Mouse (Mus musculus) neural tube, embryonic 11.5 days (tissue): ENCODE measurements around the gene Spata13. TPM values are rescaled to one million over a fixed set of nuclear protein-coding genes. Genes with fewer than 3 reads are reported as not detected.

Experiments
- ATAC-seq: fragments of 200-750 bp; cut with Nextera tagmentation; 2 replicates; pipeline ENCODE4 v1.8.0; 2017; ENCODE audit warnings: moderate number of reproducible peaks, mild to moderate bottlenecking, moderate TSS enrichment, moderate library complexity; ENCODE audit not compliant: insufficient read depth, low FRiP score, low TSS enrichment
- DNase-seq: peaks from one replicate; pipeline ENCODE4 v3.0.0-alpha.2; 2015; ENCODE audit warnings: low spot score
- H3K27ac ChIP-seq: fragments of 300-500 bp; sonication (generic); 2 replicates; pipeline ENCODE4 v1.5.1; 2014; ENCODE audit warnings: low read depth, mild to moderate bottlenecking, low read length
- H3K27me3 ChIP-seq: fragments of 300-500 bp; sonication (generic); 2 replicates; pipeline ENCODE4 v1.6.1; 2014; ENCODE audit warnings: mild to moderate bottlenecking, low read length, mixed read lengths; ENCODE audit not compliant: control insufficient read depth, insufficient read depth
- H3K36me3 ChIP-seq: fragments of 300-500 bp; sonication (generic); 2 replicates; pipeline ENCODE4 v1.6.1; 2014; ENCODE audit warnings: mild to moderate bottlenecking, low read length, moderate library complexity, mixed read lengths; ENCODE audit not compliant: control insufficient read depth, insufficient read depth
- H3K4me1 ChIP-seq: fragments of 300-500 bp; sonication (generic); 2 replicates; pipeline ENCODE4 v1.6.1; 2014; ENCODE audit warnings: low read length, mixed read lengths; ENCODE audit not compliant: control insufficient read depth, insufficient read depth
- H3K4me2 ChIP-seq: fragments of 300-500 bp; sonication (generic); 2 replicates; pipeline ENCODE4 v1.6.1; 2014; ENCODE audit warnings: low read depth, mild to moderate bottlenecking, moderate library complexity
- H3K4me3 ChIP-seq: fragments of 300-500 bp; sonication (generic); 2 replicates; pipeline ENCODE4 v1.5.1; 2014; ENCODE audit warnings: low read depth, low read length
- H3K9ac ChIP-seq: fragments of 300-500 bp; sonication (generic); 2 replicates; pipeline ENCODE4 v1.6.1; 2014; ENCODE audit warnings: mild to moderate bottlenecking, low read length
- H3K9me3 ChIP-seq: fragments of 300-500 bp; sonication (generic); 2 replicates; pipeline ENCODE4 v1.6.1; 2016; ENCODE audit warnings: low read length; ENCODE audit not compliant: control insufficient read depth
- WGBS: fragments of 180-500 bp; shearing (Covaris S2); extraction: QIAGEN DNeasy Blood & Tissue Kit; methylation state at CpG from one replicate; pipeline ENCODE4 v1.1.7; 2014; 5-methylcytosine and 5-hydroxymethylcytosine counted together
- polyA plus RNA-seq: library from polyadenylated mRNA; unstranded; fragments of >200 nt; fragmentation: Nextera tagmentation; extraction: Ambion mirVana; gene quantifications from 2 replicates; pipeline ENCODE4 v1.2.1, GENCODE M21; 2014

Spata13 gene
- polyA plus RNA-seq, 1 experiment from 2014 or later, result 64.9 TPM

GRCm38 (mm10) chr14:60635911-60636607 is 2.3 kb downstream of the Spata13 start:
- peak; percentile 60 for DNase-seq
- Histone ChIP-seq H3K9me3 (no peaks in the 10 kb centered on the region), H3K4me1 (peaks cover 47% of the 10 kb centered on the region), H3K4me2 (peak overlapping the region; percentile 91), H3K4me3 (peak overlapping the region; percentile 69), H3K27ac (no peak overlapping the region), H3K36me3 (no peaks in the 10 kb centered on the region), H3K9ac (peak overlapping the region; percentile 64), H3K27me3 (no peaks in the 10 kb centered on the region)
- WGBS, result 6% methylated on average over 14 of the region's 14 CpGs
- ATAC-seq, result no peak

DNA sequence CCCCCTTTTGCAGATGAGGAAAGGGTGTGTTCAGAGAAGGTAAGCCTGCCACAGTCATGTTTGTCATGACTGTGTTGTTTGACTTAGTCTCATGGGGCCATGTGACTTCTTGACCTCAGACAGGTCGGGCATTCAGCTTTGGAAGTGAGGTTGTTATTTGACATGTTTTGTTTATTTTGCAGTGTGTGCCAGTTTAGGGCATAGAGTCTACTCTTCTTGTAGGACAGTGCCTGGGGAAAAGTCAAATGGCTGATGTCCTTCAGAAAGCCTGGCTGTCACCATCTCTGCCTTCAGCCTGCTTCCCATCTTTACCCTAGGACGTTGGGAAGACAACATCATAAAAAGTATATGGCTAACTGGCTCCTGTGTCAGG is 2.8 kb downstream of the Spata13 start:
- no peak for ATAC-seq
- Histone ChIP-seq H3K27ac (no peak overlapping the region), H3K27me3 (no peaks in the 10 kb centered on the region), H3K36me3 (no peaks in the 10 kb centered on the region), H3K4me1 (peaks cover 50% of the 10 kb centered on the region), H3K4me3 (peak overlapping the region; percentile 69), H3K9me3 (no peaks in the 10 kb centered on the region), H3K4me2 (peak overlapping the region; percentile 91), H3K9ac (peak overlapping the region; percentile 64)
- DNase-seq, result no peak
- WGBS, result 15% methylated on average over 2 of the region's 2 CpGs

- H3K4me2 ChIP-seq, result peak overlapping the region; percentile 91
- no peak overlapping the region for H3K27ac ChIP-seq
- peak overlapping the region; percentile 10; the same call in 1 of the 2 replicates for H3K4me3 ChIP-seq
- H3K9me3 ChIP-seq, result no peaks in the 10 kb centered on the region
- ATAC-seq (no peak), DNase-seq (no peak)
- peak overlapping the region; percentile 19; the same call in 1 of the 2 replicates for H3K9ac ChIP-seq
- no peaks in the 10 kb centered on the region for H3K27me3 ChIP-seq
- H3K36me3 ChIP-seq, result no peaks in the 10 kb centered on the region
- WGBS, result 34% methylated on average over 9 of the region's 9 CpGs
- peaks cover 51% of the 10 kb centered on the region for H3K4me1 ChIP-seq
Measured at GRCm38 (mm10) chr14:60636996-60637395, 3.2 kb downstream of the Spata13 start.

DNA sequence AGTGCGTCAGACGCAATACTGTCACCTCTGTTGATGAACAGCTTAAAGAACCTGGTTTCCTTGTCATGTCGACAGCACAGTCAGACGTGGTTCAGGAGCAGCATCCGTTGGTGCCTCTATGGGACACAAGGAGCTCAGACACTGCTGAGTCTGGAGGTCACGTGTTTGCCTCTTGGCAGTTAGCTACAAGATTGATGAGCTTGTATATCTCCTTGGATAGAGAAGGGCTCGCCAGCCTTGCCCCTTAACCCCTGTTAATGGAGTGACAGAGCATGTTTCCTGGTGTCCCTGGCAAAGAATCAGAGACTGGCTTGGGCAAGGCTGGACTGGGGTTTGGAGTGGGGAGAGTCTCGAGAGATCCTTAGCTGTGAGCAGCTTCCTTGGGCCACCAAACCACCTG is 4.4 kb downstream of the Spata13 start:
- Histone ChIP-seq H3K27me3 (no peaks in the 10 kb centered on the region), H3K27ac (no peak overlapping the region), H3K4me3 (no peak overlapping the region), H3K4me2 (peak overlapping the region; percentile 91; the same call in 1 of the 2 replicates), H3K4me1 (peaks cover 51% of the 10 kb centered on the region), H3K9ac (no peak overlapping the region), H3K9me3 (no peaks in the 10 kb centered on the region), H3K36me3 (no peaks in the 10 kb centered on the region)
- 37% methylated on average over 8 of the region's 8 CpGs for WGBS
- ATAC-seq (no peak), DNase-seq (no peak)

- Histone ChIP-seq H3K36me3 (no peaks in the 10 kb centered on the region), H3K9ac (no peak overlapping the region), H3K4me3 (no peak overlapping the region), H3K4me2 (no peak overlapping the region), H3K9me3 (no peaks in the 10 kb centered on the region), H3K27me3 (no peaks in the 10 kb centered on the region), H3K4me1 (peaks cover 50% of the 10 kb centered on the region), H3K27ac (no peak overlapping the region)
- 88% methylated on average over 9 of the region's 9 CpGs for WGBS
- DNase-seq (no peak), ATAC-seq (no peak)
Measured at GRCm38 (mm10) chr14:60639195-60639594, 5.4 kb downstream of the Spata13 start.

- Histone ChIP-seq H3K27me3 (no peaks in the 10 kb centered on the region), H3K9ac (no peak overlapping the region), H3K9me3 (no peaks in the 10 kb centered on the region), H3K4me1 (peaks cover 45% of the 10 kb centered on the region), H3K4me2 (no peak overlapping the region), H3K27ac (peak overlapping the region; percentile 28; the same call in 1 of the 2 replicates), H3K36me3 (no peaks in the 10 kb centered on the region), H3K4me3 (no peak overlapping the region)
- DNase-seq (no peak), ATAC-seq (no peak)
- 86% methylated on average over 6 of the region's 6 CpGs for WGBS
Measured at GRCm38 (mm10) chr14:60641120-60641519, 7.3 kb downstream of the Spata13 start.

DNA sequence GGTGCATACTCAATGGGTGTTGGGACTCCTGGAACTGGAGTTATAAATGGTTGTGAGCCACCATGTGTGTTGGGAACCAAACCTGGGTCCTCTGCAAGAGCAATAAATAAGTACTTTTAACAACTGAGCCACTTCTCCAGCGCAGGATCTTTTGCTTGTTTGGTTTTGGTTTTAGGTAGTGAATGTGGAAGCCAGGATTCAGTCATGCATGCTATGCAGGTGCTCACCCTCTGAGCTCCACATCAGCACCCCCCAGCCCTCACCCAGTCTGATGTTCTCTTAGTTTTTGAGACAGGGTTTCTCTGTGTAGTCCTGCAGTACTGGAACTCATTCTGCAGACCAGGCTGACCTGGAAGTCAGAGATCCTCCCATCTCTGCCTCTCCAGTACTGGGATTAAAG is 8.3 kb downstream of the Spata13 start:
- H3K9me3 ChIP-seq, result no peaks in the 10 kb centered on the region
- H3K4me1 ChIP-seq, result peaks cover 40% of the 10 kb centered on the region
- 73% methylated on average over 1 of the region's 1 CpGs for whole genome bisulfite sequencing
- no peak overlapping the region for H3K9ac ChIP-seq
- no peak overlapping the region for H3K4me3 ChIP-seq
- no peaks in the 10 kb centered on the region for H3K27me3 ChIP-seq
- H3K27ac ChIP-seq, result 0 out of 2 replicates have a peak overlapping the region, but pooled peaks have one; percentile 17
- ATAC-seq (no peak), DNase-seq (no peak)
- H3K36me3 ChIP-seq, result no peaks in the 10 kb centered on the region
- H3K4me2 ChIP-seq, result no peak overlapping the region

DNA sequence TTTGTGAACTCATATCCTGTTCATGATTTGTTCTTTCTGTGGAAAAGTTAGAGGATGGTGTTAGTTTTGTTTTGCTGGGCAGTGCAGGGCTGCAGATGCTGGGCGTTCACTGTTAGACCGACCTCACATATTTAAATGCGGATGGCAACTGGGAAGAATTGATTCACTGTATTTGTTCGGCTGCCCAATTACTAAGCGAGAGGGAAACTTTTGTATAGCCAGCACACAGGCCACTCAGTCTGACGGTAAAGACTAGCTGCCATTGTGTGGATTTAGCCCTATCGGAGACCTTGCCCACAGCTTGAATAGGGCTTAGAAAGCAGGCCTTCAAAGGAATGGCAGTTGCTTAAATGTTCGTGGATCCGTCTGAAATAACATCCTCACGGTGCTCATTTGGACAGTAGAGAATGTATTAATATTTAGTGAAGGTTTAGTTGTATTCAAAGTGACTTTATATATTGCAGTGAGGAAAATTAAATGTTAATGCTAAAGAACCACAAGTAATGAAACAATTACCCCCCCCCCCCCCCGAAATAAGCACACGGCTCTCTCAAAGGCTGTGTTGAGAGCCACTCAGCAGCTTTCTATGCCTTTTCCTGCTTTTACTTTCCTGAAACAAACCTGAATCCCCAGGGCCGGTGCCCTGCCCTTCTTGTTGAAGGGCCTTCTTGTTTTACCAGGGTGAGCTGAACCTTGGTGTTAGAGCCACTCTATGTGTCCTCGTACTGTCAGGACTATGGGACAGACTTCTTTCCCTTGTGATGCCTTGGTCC is 9.5 kb downstream of the Spata13 start:
- peak; percentile 87 for ATAC-seq
- H3K4me2 ChIP-seq, result peak overlapping the region; percentile 17
- H3K9ac ChIP-seq, result no peak overlapping the region
- H3K9me3 ChIP-seq, result no peaks in the 10 kb centered on the region
- H3K27me3 ChIP-seq, result no peaks in the 10 kb centered on the region
- H3K4me1 ChIP-seq, result peaks cover 29% of the 10 kb centered on the region
- H3K36me3 ChIP-seq, result no peaks in the 10 kb centered on the region
- WGBS, result 41% methylated on average over 14 of the region's 14 CpGs
- no peak overlapping the region for H3K4me3 ChIP-seq
- peak overlapping the region; percentile 80 for H3K27ac ChIP-seq
- peak; percentile 51 for DNase-seq
